Mouse (Mus musculus): Measurements from ENCODE around the gene Stat3.

The Stat3 gene

GRCm38 (mm10) chr11:100939512-100940151 lies at the start of gene Stat3:
Stat3 (minus strand) TSS chr11:100939540.
- DNase-seq = peak; percentile 99

- no peak for DNase-seq
Observed at GRCm38 (mm10) chr11:100988674-100989073, 49.3 kb upstream of the Stat3 start.

GRCm38 (mm10) chr11:100985607-100986006 lies 46.3 kb upstream of the Stat3 start:
- DNase-seq = no peak

- DNase-seq = no peak
Observed at GRCm38 (mm10) chr11:100983778-100984131, 44.4 kb upstream of the Stat3 start.

GRCm38 (mm10) chr11:100983125-100983777 lies 43.9 kb upstream of the Stat3 start:
- peak; percentile 43 for DNase-seq

GRCm38 (mm10) chr11:100982087-100982486 lies 42.7 kb upstream of the Stat3 start:
- DNase-seq = no peak

GRCm38 (mm10) chr11:100981236-100981635 lies 41.9 kb upstream of the Stat3 start:
- no peak for DNase-seq

GRCm38 (mm10) chr11:100980438-100980837 lies 41.1 kb upstream of the Stat3 start:
- no peak for DNase-seq

- DNase-seq = no peak
Observed at GRCm38 (mm10) chr11:100979887-100980286, 40.5 kb upstream of the Stat3 start.

- DNase-seq = no peak
Observed at GRCm38 (mm10) chr11:100975241-100975640, 35.9 kb upstream of the Stat3 start.

- no peak for DNase-seq
Observed at GRCm38 (mm10) chr11:100974381-100974970, 35.1 kb upstream of the Stat3 start.

GRCm38 (mm10) chr11:100973245-100973644 lies 33.9 kb upstream of the Stat3 start:
- DNase-seq = no peak

- no peak for DNase-seq
Observed at GRCm38 (mm10) chr11:100971455-100971854, 32.1 kb upstream of the Stat3 start.

GRCm38 (mm10) chr11:100970557-100970937 lies 31.2 kb upstream of the Stat3 start, which contains the start of gene Cavin1:
Cavin1 (minus strand) TSS chr11:100970887.
- DNase-seq = peak; percentile 94

GRCm38 (mm10) chr11:100969744-100970556 lies 30.6 kb upstream of the Stat3 start:
- peak; percentile 52 for DNase-seq

- DNase-seq = no peak
Observed at GRCm38 (mm10) chr11:100969189-100969743, 29.9 kb upstream of the Stat3 start.

GRCm38 (mm10) chr11:100968501-100968900 lies 29.2 kb upstream of the Stat3 start:
- DNase-seq = no peak

- DNase-seq = no peak
Observed at GRCm38 (mm10) chr11:100967881-100968420, 28.6 kb upstream of the Stat3 start.

- no peak for DNase-seq
Observed at GRCm38 (mm10) chr11:100967376-100967775, 28.0 kb upstream of the Stat3 start.

- no peak for DNase-seq
Observed at GRCm38 (mm10) chr11:100965760-100966159, 26.4 kb upstream of the Stat3 start.

GRCm38 (mm10) chr11:100964901-100965542 lies 25.7 kb upstream of the Stat3 start:
- no peak for DNase-seq

GRCm38 (mm10) chr11:100964180-100964579 lies 24.8 kb upstream of the Stat3 start:
- no peak for DNase-seq
